Mouse (Mus musculus) thymus, adult 2 months (tissue): ENCODE results near the gene Vapb.

Experiments used
- CTCF ChIP-seq: fragments of 200-500 bp; IDR thresholded peaks from 2 replicates; pipeline ENCODE4 v1.5.1; 2012; ENCODE audit warnings: mild to moderate bottlenecking, control low read depth, low read length, moderate library complexity, borderline replicate concordance; ENCODE audit not compliant: control insufficient read depth, poor library complexity, insufficient read depth; ENCODE audit errors: extremely low read depth
- POLR2A ChIP-seq: fragments of 200-500 bp; IDR thresholded peaks from 2 replicates; pipeline ENCODE4 v1.6.1; 2012; ENCODE audit warnings: mild to moderate bottlenecking, low read length, control low read depth, moderate library complexity; ENCODE audit not compliant: control insufficient read depth, poor library complexity, insufficient read depth; ENCODE audit errors: extremely low read depth

DNA sequence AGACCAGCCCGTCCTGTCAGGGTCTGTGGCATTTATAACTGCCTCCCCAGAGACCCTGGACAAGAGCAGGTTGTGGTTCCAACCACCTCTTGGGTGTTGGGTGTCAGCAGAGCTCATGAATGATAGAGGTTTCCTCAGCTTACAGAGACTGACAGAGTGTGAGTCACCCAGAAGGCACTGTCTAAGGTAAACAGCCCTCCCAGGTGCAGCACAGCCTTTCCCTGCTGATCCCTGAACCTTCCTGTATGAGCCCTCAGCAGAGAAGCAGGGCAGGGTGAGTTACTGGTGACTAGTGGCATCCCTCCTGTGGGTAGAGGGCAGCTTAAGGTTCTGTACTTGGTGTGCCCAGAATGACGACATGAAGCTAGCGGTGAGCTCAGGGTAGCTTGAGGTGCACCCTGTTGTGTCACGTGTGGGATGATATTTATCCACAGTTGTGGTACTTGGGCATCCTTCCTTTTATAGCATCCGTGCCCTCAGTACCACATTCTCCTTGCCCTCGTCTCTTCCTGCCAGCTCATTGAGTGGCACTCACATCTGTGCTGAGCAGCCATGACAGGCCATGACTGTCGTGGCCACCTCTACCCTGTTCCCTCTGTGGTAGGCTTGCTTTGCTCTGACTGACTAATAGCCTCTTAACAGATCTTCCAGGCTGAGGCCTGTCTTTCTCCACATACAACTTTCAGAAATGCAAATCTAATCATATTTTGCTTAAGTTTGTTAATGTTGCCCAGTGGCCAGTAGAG is 6.9 kb downstream of the Vapb start:
- TF ChIP-seq CTCF (no peak), POLR2A (no peak)
